ENCODE assay signal across 9 mouse cellular contexts in the genomic region with DNA sequence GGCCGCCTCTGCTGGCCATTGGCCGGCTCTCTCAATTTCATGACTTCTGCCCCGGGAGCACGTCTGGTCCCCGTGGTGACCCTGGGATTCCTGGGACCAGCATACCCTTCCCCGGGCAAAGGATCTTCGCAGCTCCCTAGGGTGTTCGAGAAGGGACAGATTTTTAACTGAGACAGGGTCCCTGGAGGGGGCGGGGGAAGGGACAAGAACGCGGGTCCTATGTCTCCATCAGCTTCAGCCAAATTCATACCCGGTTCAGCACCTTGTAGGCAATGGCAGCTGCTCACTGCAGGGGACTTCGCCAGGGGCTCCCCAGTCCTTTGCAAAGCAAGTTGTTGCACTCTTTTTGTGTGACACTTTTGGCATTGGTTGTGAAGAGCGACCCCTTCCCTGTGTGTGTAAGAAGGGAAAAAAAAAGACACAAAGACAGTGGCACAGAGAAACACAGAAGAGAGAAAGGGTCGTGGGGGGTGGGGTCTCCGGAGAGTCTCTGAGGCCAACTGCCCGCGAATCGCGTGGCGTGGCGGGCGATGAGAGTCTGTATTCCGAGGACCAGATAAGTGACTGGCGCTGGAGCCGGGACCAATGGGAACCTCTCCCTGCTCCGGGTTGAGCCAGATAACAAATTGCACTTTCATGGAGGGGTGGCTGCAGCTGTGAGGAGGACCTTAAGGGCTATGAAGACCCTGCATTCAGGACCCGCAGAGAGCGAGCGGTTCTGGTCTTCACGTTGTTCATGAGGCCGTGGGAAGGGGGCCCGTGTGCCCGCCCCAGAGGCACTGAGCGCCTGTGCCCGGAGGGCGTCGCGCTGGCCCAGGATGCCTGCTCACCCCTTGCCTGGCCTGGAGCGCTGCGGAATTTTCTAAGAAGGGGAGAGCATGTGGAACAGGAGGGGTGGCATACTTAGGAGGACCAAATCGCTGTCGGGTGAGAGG. TPM values are rescaled to one million over a fixed set of nuclear protein-coding genes. Genes with fewer than 3 reads are reported as not detected.
DNase-seq lines count a peak whose midpoint lies in the region; ATAC-seq and TF ChIP-seq lines count a peak whose summit lies in the region.
"Had no signal": no experiment of that assay in that cellular context is flagged by ENCODE, and none has a peak within 500 bp of the region (broad histone marks: within the 10 kb centered on the region; RNA-seq: fewer than 3 reads in every experiment).

No protein-coding gene starts in this region.

- peak overlapping the region; percentile 94 for H3K4me2 ChIP-seq in kidney, postnatal 0 days (ENCODE audit: low read length)
- H3K4me2 ChIP-seq in midbrain, embryonic 15.5 days = peak overlapping the region; percentile 56

- TF ChIP-seq CTCF in kidney, postnatal 0 days (IDR thresholded peaks at IDR 0.05; ENCODE audit: low read depth) = no peak

- H3K4me3 ChIP-seq in kidney, postnatal 0 days (replicated peaks; ENCODE audit: low read depth, low read length) = peak overlapping the region; percentile 51
- peak overlapping the region; percentile 71 for H3K4me3 ChIP-seq in forebrain, embryonic 10.5 days
- H3K4me3 ChIP-seq in midbrain, embryonic 15.5 days = peak overlapping the region; percentile 74

- H3K27me3 ChIP-seq in kidney, postnatal 0 days (ENCODE audit: insufficient read depth, low read length) = peaks cover 16% of the 10 kb centered on the region
- H3K27me3 ChIP-seq in forebrain, embryonic 10.5 days (ENCODE audit: poor library complexity, severe bottlenecking) = peaks cover 54% of the 10 kb centered on the region
- 0 out of 2 replicates have a peak, but pooled peaks cover 2% of the 10 kb centered on the region for H3K27me3 ChIP-seq in midbrain, embryonic 15.5 days (replicated peaks)

- under 1% methylated on average over 42 of the region's 43 CpGs for WGBS in kidney, postnatal 0 days
- WGBS in forebrain, embryonic 10.5 days = under 1% methylated on average over 43 of the region's 43 CpGs
- WGBS in midbrain, embryonic 15.5 days = under 1% methylated on average over 43 of the region's 43 CpGs

- H3K9me3 ChIP-seq in kidney, postnatal 0 days (replicated peaks; ENCODE audit: low read length) = no peaks in the 10 kb centered on the region
- H3K9me3 ChIP-seq in forebrain, embryonic 10.5 days = no peaks in the 10 kb centered on the region
- no peaks in the 10 kb centered on the region for H3K9me3 ChIP-seq in midbrain, embryonic 15.5 days

- no peak overlapping the region for H3K27ac ChIP-seq in kidney, postnatal 0 days
- peak overlapping the region; percentile 69; the same call in 1 of the 2 replicates for H3K27ac ChIP-seq in forebrain, embryonic 10.5 days
- H3K27ac ChIP-seq in midbrain, embryonic 15.5 days = peak overlapping the region; percentile 85
- H3K27ac ChIP-seq: macrophage had no signal

- 0 out of 2 replicates have a peak overlapping the region, but pooled peaks have one; percentile 31 for H3K9ac ChIP-seq in kidney, postnatal 0 days (ENCODE audit: low read depth, low read length)
- H3K9ac ChIP-seq in midbrain, embryonic 15.5 days = peak overlapping the region; percentile 76

- no peaks in the 10 kb centered on the region for H3K36me3 ChIP-seq in kidney, postnatal 0 days (ENCODE audit: insufficient read depth, low read length)
- H3K36me3 ChIP-seq in forebrain, embryonic 10.5 days (replicated peaks) = no peaks in the 10 kb centered on the region
- no peaks in the 10 kb centered on the region for H3K36me3 ChIP-seq in midbrain, embryonic 15.5 days (replicated peaks)

- ATAC-seq in kidney, postnatal 0 days (replicated peaks; ENCODE audit: low FRiP score, low read depth) = peak; percentile 14; the same call in 1 of the 2 replicates
- peak; percentile 57 for ATAC-seq in midbrain, embryonic 15.5 days (replicated peaks)

- H3K4me1 ChIP-seq in kidney, postnatal 0 days (replicated peaks; ENCODE audit: insufficient read depth, low read length) = 0 out of 2 replicates have a peak, but pooled peaks cover 7% of the 10 kb centered on the region
- H3K4me1 ChIP-seq in forebrain, embryonic 10.5 days = peaks cover 21% of the 10 kb centered on the region
- H3K4me1 ChIP-seq in midbrain, embryonic 15.5 days = peaks cover 15% of the 10 kb centered on the region

- DNase-seq in kidney, postnatal 0 days (ENCODE audit: low spot score) = no peak
- DNase-seq in kidney, adult 9 months = no peak
- peak; percentile 71 for DNase-seq in brain, adult 2 months (ENCODE audit: low read depth, low spot score)
- DNase-seq in forebrain, embryonic 10.5 days (ENCODE audit: extremely low spot score, low spot score) = peak; percentile 36
- peak; percentile 45 to 60 for DNase-seq in layer of hippocampus, postnatal 14 days (ENCODE audit: low spot score in 2 of 2)
- DNase-seq in urinary bladder, postnatal 14 days (ENCODE audit: low spot score) = no peak
- no peak for DNase-seq in thymus, postnatal 25 days

RNA-seq across cellular contexts. Expression of gene Dlgap1, which starts 1.2 kb away (rescaled TPM):
- polyA plus RNA-seq in kidney, postnatal 0 days (2015; fragmentation: Nextera tagmentation; extraction: Ambion mirVana) = 3.6 and 4.1 TPM in 2 replicates
- 0.47 and 0.82 TPM in 2 replicates for polyA plus RNA-seq in forebrain, embryonic 10.5 days (2016; fragmentation: Nextera tagmentation; extraction: Ambion mirVana)
- 100 to 1,000 TPM; 370 to 411 TPM for total RNA-seq in layer of hippocampus, postnatal 14 days (2021)
- 26.5 and 28.4 TPM in 2 replicates for polyA plus RNA-seq in midbrain, embryonic 15.5 days (2015; fragmentation: Nextera tagmentation; extraction: Ambion mirVana)
- polyA plus RNA-seq: macrophage had no signal

Comparison
In these comparisons a context has a peak if more than half of its experiments do, and no peak if none do; other contexts are left out.
1. DNase-seq: peak in brain, adult 2 months (single experiment), forebrain, embryonic 10.5 days (single experiment) and layer of hippocampus, postnatal 14 days (2 of 2); none in kidney, postnatal 0 days (single experiment), kidney, adult 9 months (single experiment), urinary bladder, postnatal 14 days (single experiment) and thymus, postnatal 25 days (single experiment).
2. Peak in every context shown above with its lines, with median percentiles within 50 percentile points of each other: H3K4me3 ChIP-seq.